Mouse (Mus musculus): ENCODE results near the gene Mansc1.

Gene Mansc1

GRCm38 (mm10) chr6:134639210-134639609 lies 6.9 kb upstream of the Mansc1 start, which contains the start of gene Borcs5:
TSS of gene Borcs5 (plus strand) at chr6:134639510.
- DNase-seq (ENCODE audit: low spot score in 2 of 2), result no peak

GRCm38 (mm10) chr6:134636476-134636875 lies 4.2 kb upstream of the Mansc1 start:
- no peak for DNase-seq (ENCODE audit: low spot score in 2 of 2)

GRCm38 (mm10) chr6:134633553-134633952 lies 1.3 kb upstream of the Mansc1 start:
- DNase-seq (ENCODE audit: low spot score in 2 of 2), result no peak

GRCm38 (mm10) chr6:134632756-134633155 lies 468 bp upstream of the Mansc1 start:
- DNase-seq (ENCODE audit: low spot score in 2 of 2), result no peak

GRCm38 (mm10) chr6:134630447-134630846 lies 1.8 kb downstream of the Mansc1 start:
- DNase-seq (ENCODE audit: low spot score in 2 of 2), result no peak

DNA sequence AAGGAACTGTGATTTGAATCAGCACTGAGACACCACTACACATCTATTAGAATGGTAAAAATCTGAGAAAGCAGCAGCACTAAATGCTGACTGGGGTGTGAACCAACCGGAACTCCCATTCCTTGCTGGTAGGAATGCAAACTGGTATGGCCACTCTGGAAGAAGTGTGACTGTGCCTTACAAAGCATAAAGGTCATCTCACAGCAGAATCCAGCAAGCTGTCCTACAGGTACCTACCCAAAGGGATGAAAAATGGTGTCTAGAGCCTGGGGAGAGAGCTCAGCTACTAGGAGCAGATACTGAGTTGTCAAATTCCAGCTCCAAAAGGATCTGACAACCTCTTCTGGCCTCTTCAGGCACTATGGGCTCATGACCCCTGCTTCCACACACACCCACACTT lies 5.7 kb downstream of the Mansc1 start:
- DNase-seq (ENCODE audit: low spot score in 2 of 2), result no peak

DNA sequence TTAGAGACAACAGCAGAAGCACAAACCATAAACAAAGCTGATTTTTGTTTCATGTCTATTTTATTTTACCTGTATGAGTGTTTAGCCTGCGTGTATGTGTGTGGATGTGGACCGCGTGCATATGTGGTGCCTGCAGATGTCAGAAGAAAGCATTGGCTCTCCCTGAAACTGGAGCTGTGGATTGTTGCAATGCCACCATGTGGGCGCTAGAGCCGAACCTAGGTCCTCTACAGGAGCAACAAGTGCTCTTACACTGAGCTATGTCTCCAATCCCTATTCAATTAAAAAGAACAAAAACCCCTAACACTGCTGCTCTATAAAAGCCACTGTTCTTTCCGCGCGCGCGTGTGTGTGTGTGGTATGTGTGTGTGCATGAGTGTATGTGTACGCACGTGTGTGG lies 6.9 kb downstream of the Mansc1 start:
- no peak for DNase-seq (ENCODE audit: low spot score in 2 of 2)

DNA sequence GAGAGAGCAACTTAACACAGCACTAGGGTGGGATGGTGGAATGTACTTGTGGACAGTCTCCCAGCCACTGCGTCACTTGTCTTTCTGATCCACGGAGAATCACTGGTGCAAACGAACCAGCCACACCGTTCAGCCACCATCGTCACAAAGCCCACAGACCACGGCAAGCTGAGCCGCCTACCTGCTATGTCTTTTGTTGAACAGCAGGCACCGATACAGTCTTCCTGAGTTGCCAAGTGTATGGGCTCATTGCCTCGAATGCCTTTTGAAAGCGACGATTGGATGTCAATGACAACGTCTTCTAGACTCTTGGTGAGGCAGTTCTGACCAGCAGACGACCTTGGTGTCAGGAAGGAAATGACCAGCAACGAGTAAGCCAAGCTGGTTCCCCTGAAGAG lies 10.7 kb downstream of the Mansc1 start:
- peak in 1 of 2 experiments; percentile 57 for DNase-seq (ENCODE audit: low spot score in 2 of 2)

GRCm38 (mm10) chr6:134620846-134621551 lies 11.3 kb downstream of the Mansc1 start:
- DNase-seq (ENCODE audit: low spot score in 2 of 2), result peak in 1 of 2 experiments; percentile 50

- DNase-seq (ENCODE audit: low spot score in 2 of 2), result no peak
These were observed 12.2 kb downstream of the Mansc1 start for GRCm38 (mm10) chr6:134620129-134620528.

DNA sequence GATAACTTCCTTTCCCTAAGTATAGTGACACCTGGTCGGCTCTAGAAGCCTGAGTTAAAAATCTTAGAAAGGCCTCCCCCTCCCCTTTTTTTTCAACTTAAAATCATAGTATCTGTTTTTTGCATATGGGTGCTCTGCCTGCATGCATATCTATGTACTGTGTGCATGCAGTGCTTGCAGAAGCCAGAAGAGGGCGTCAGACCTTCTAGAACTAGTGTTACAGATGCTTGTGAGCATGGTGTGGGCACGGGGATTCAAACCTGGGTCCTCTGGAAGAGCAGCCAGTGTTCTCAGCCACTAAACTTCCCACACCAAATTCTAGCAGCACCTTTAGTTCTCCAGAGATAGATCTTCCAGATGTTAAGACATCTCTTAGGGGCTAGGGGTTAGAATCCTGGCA lies 14.7 kb downstream of the Mansc1 start:
- no peak for DNase-seq (ENCODE audit: low spot score in 2 of 2)

- peak; percentile 69 to 76 for DNase-seq (ENCODE audit: low spot score in 2 of 2)
These were observed 17.3 kb downstream of the Mansc1 start for GRCm38 (mm10) chr6:134614723-134615648.

DNA sequence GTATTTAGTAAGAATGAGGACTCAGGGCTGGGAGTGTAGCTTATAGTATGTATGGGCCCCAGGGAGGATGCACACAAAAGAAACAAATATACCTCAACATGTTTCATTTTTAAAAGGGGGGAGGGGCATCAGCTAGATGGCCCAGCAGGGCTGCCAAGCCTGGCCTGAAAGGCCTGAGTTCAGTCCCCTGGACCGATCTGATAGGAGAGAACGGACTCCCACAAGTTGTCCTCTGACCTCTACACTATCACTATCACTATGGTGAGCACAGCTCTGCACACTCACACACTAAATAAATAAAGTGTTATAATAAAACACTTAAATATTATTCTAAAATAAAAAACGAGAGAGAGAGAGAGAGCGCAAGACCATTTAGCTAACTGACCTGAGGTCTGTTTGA lies 18.0 kb downstream of the Mansc1 start:
- no peak for DNase-seq (ENCODE audit: low spot score in 2 of 2)

GRCm38 (mm10) chr6:134611896-134612295 lies 20.4 kb downstream of the Mansc1 start:
- no peak for DNase-seq (ENCODE audit: low spot score in 2 of 2)

GRCm38 (mm10) chr6:134610380-134610779 lies 21.9 kb downstream of the Mansc1 start:
- no peak for DNase-seq (ENCODE audit: low spot score in 2 of 2)

DNA sequence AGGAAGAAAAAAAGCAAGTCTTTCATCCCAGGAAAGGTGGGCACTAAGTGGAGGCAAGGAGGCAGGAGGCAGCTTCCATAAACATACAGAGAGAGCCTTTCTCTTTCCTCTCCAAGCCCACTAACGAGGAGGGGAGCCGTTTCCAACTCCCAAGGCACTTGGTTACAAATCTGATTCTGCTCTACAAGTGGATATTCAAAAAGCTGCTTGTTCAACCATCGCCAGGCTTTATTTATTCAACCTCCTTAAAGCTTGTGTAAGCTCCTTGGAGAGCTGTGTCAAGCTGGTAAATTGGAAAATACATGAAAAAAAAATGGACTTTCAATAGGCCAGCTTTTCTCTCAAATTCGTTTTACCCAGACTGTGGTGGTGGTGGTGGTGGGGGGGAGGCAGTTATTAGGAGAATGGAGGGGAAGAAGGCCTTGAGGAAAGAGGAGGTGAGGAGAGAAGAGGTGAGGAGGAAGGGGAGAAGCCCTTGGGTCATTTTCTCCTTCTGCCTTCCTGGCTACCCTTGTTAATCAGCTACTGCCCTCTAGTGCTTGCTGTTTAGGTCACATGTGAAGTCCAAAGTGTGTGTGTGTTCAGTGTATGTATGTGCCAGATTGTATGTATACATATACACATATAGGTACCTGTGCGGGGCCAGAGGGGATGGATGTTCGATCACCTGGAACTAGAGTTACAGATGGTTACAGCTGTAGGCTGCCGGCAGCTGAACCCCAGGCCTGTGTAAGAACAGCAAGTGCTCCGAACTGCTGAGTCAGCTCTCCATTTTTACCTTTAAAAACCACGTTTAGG lies 25.1 kb downstream of the Mansc1 start:
- DNase-seq (ENCODE audit: low spot score in 2 of 2), result no peak

GRCm38 (mm10) chr6:134606540-134606939 lies 25.7 kb downstream of the Mansc1 start:
- DNase-seq (ENCODE audit: low spot score in 2 of 2), result no peak

DNA sequence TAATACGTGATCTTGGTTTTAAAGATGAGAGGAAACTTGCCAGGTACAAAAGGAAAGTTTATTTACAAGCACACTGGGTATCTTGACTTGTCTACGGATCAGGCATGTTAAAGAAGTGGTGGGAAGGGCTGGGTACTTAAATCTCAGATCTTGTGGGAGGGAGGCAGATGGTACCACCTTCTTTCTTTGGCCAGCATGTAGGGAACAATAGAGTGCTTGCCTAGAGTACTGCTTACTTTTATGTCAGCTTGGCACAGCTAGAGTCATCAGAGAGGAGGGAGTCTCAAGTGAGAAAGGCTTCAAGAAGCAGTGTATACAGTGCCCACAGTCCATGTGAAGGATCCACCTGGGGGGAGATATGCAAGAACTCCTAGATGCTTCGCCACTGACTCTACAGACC lies 27.1 kb downstream of the Mansc1 start:
- no peak for DNase-seq (ENCODE audit: low spot score in 2 of 2)

GRCm38 (mm10) chr6:134602371-134603003 lies 29.8 kb downstream of the Mansc1 start:
- no peak for DNase-seq (ENCODE audit: low spot score in 2 of 2)

GRCm38 (mm10) chr6:134601766-134602165 lies 30.5 kb downstream of the Mansc1 start:
- no peak for DNase-seq (ENCODE audit: low spot score in 2 of 2)

DNA sequence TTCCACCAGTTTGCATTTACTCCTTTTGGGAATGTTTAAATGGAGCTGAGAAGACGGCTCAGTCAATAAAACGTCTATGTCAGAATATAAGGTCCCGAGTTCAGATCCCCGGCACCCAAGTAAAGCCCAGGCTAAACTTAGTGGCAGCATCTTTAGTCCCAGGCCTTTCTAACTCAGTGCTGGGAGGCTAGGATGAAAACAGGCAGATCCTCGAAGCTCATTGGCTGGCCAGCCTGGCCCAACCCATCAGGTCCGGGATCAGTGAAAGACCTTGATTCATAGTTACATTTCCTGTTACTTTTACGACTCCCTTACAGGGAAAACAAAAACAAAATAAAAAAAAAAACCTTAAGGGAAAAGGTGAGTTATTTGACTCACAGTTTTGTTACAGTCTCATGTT lies 31.2 kb downstream of the Mansc1 start:
- no peak for DNase-seq (ENCODE audit: low spot score in 2 of 2)

GRCm38 (mm10) chr6:134599239-134599638 lies 33.0 kb downstream of the Mansc1 start:
- DNase-seq (ENCODE audit: low spot score in 2 of 2), result no peak

Data from right cerebral cortex, postnatal 36 days (tissue).